Mouse (Mus musculus) granulocyte monocyte progenitor cell, adult 5-6 weeks (primary cell): ENCODE measurements around the gene Lrrc8b. TPM values are rescaled to one million over a fixed set of nuclear protein-coding genes. Genes with fewer than 3 reads are reported as not detected.

Experiments used
- ATAC-seq: replicated peaks from 2 replicates; pipeline ENCODE4 v1.8.0; 2016; ENCODE audit warnings: mild to moderate bottlenecking, moderate TSS enrichment, inconsistent platforms; ENCODE audit not compliant: poor library complexity, severe bottlenecking
- total RNA-seq, 2 experiments: library from RNA; stranded (forward) in 1 of 2; stranded (reverse) in 1 of 2; fragments of 200-712, 200-1000 nt in 1 of 2; fragments of >200 nt in 1 of 2; fragmentation: Nextera tagmentation in 1 of 2; gene quantifications; 2 replicates each; pipeline ENCODE4 v1.2.3; 2014 to 2017

Lrrc8b gene
- total RNA-seq, 2 experiments from 2014 or later: 6.5 to 16.1 TPM

- ATAC-seq: peak; percentile 75
Measured at GRCm38 (mm10) chr5:105418364-105418763, 2.8 kb downstream of the Lrrc8b start.

DNA sequence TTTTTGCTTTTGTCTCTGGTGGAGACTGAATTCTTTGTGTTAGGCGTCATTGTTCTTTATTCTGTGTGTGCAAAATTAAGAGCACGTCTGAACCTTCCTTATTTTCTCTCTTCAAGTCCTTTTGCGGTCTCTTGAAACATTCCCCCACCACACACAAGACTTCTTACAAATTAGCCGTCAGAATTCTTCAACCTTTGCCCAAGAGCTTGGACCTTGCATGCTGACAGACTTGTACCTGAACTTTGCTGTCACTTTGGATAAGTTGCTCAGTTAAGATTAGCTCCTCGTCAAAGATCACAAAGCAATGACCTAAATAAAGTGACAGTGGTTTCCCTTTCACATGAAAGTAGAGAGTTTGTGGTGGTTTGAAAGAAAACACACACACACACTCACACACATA lies 3.3 kb downstream of the Lrrc8b start:
- no peak for ATAC-seq

DNA sequence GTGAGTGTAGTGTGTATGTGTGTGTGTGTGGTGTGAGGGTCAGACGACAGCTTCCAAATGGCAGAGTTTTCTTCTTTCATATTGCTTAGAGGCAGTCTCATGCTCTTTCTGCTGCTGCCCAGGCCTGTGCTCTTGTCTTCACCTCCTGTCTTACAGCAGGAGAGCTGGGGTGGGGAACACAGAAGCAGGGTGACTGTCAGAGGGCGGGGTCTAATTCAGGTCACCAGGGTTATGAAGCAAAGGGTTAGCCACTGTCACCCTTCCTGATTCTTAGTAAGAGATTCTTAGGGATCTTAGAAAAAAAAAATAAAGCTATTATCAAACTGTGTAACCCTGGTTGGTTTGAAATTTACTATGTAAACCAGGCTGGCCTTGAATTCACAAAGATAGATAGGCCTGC lies 10.0 kb downstream of the Lrrc8b start:
- no peak for ATAC-seq

DNA sequence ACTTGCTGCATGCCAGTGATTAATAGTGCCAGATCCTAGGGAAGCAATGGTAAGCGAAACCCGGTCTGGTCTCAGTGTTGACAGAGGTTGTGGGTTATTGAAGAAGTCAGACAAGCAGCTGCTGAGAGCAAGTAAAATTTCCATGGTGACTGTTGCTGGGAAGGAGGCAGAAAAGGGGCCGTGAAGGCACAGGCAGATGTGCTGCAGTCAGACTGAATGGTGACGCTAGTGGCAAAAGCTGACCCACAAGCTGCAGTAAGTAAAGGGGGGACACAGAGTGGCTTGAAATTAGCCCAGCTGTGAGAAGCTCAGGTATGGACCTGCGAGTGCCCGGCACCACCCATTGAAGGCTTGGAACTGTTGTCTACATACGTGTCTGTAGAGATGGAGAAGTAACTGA lies 11.8 kb downstream of the Lrrc8b start:
- no peak for ATAC-seq

- ATAC-seq: peak; percentile 37; the same call in 1 of the 2 replicates
Measured at GRCm38 (mm10) chr5:105428265-105428974, 12.8 kb downstream of the Lrrc8b start.

- ATAC-seq: no peak
Measured at GRCm38 (mm10) chr5:105430148-105430547, 14.6 kb downstream of the Lrrc8b start.

- ATAC-seq: no peak
Measured at GRCm38 (mm10) chr5:105439608-105440007, 24.0 kb downstream of the Lrrc8b start.

DNA sequence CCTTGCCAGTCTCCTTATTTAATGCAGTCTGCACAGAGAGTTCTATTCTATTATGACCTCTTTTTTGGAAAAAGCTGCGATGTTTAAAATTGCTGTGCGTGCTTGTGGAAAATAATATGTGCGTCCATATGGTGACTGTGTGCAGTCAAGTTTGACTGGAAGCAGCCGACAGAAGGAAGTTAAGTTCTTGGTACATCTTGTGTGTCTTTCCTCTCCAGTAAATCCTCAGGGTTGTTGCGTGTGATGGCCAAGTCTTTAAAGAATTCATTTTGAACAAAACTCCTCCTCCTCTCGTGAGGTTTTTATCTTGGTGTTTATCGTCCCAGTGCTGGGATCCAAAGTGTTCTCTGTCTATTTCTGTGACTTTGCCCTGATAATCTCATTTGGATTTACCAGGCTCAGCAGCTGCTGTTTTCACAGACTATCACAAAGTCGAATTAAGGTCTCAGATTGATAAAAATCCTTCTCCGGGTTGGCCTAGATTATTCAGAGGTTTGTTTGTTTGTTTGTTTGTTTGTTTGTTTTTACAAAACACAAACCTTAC lies 25.5 kb downstream of the Lrrc8b start:
- no peak for ATAC-seq

GRCm38 (mm10) chr5:105442212-105443000 lies 26.8 kb downstream of the Lrrc8b start:
- ATAC-seq: no peak

- ATAC-seq: peak; percentile 88
Measured at GRCm38 (mm10) chr5:105443057-105443815, 27.7 kb downstream of the Lrrc8b start.

DNA sequence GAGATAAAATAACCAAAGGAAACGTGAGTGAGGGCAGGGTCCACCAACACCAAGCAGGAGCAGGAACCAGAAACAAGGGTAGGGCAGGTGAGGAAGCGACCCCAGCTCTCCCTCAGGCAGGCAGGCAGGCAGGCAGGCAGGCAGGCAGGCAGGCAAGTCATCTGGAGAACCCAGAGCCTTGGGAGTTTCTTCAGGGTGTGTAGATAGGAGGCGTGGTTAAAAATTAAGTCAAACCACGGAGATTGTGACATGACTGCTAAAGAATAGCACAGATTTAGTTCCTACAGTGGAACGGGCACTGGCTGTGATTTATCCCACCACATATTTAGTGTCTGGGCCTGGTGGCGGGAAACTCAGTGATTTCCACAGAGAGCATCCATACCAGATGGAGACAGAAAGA lies 30.1 kb downstream of the Lrrc8b start:
- peak; percentile 82 for ATAC-seq

DNA sequence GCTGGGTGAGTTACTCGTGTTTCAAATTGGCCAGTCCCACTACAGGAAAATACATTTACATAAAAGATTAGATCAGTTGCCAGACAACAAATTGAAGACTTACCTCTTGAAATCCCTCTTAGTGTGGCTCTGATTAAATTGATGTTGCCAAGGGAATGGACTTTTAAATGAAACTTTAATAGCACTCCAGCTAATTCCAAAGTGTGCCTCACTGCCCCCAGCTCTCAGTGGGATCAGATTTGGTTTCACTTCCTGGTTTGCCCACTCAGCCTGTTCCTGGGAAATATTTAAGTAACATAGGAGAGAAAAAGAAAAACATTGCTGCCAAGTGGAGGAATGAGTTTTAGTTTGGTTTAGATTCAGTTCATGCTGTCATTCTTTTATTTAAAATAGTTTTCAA lies 38.5 kb downstream of the Lrrc8b start:
- no peak; the same call in 1 of the 2 replicates for ATAC-seq

DNA sequence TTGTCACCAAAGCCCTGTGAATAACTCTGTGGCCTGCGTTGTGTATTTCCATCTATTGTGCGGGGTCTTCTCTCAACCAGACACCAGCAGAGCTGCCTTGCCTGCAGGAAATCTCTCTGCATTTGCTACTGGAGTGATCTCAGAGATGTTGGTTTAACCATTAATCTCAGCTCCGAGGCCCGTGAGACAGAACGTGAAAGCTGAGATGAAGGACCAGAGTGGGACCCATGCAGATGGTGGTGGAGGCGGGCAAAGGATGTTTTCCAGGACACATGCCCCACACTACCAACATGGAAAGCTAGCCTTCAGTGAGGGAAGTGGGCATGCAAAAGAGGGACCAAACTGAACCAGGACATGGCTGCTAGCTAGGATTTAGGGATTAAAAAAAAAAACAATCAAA lies 43.5 kb downstream of the Lrrc8b start:
- no peak for ATAC-seq

DNA sequence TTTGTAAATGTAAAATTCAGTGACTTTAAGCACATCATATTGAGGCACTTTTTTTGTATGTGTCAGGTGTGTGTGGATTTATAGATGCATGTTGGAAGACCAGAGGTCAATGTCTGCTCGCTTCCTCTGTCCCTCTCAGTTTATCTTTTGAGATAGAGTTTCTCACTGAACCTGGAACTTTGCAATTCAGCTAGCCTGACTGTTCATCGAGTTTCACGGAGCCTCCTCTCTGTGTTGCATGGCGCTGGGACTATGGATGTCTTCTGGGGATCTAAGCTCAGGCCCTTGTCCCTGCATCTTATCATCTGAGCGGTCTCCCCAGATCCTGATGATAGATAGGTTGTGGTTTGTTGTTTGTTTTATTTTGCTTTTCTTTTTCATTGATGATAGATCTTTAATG lies 45.0 kb downstream of the Lrrc8b start:
- no peak for ATAC-seq

- ATAC-seq: no peak
Measured at GRCm38 (mm10) chr5:105461076-105461475, 45.5 kb downstream of the Lrrc8b start.

GRCm38 (mm10) chr5:105464671-105465070 lies 49.1 kb downstream of the Lrrc8b start:
- ATAC-seq: no peak

DNA sequence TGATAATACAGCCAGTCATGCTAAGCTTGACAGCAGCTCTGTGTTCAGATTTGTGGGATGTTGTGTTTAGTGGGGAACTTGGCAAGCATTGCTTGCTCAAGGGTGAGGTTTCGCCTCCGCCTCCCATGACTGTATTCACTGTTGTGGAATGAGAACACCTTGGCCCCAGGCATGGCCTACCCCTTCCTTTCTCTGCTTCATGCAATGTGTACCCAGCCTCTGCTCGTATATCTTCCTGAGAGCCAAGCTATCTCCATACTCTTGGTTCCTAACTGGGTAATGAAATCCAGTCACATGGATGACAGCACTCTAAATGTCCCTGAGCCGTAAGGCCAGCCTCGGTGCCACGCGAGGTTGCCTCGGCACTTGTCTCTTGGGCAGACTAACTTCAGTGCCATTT lies 50.0 kb downstream of the Lrrc8b start:
- ATAC-seq: no peak

GRCm38 (mm10) chr5:105466471-105466902 lies 50.9 kb downstream of the Lrrc8b start:
- no peak for ATAC-seq

- ATAC-seq: no peak
Measured at GRCm38 (mm10) chr5:105467271-105467670, 51.7 kb downstream of the Lrrc8b start.

GRCm38 (mm10) chr5:105472983-105473705 lies 57.6 kb downstream of the Lrrc8b start:
- ATAC-seq: no peak
